Mouse (Mus musculus) hindbrain, embryonic 16.5 days (tissue): ENCODE results near the gene Olfr1031. TPM values are rescaled to one million over a fixed set of nuclear protein-coding genes. Genes with fewer than 3 reads are reported as not detected.
"Not testable (repeated sequence)": the region's sequence is repeated elsewhere in the genome, so short reads cannot be mapped to it uniquely, and the experiment has no call there.

ENCODE experiments used
- ATAC-seq: fragments of 200-750 bp; cut with Nextera tagmentation; 2 replicates; pipeline ENCODE4 v1.8.0; 2017; ENCODE audit warnings: moderate TSS enrichment, moderate library complexity
- H3K27ac ChIP-seq: fragments of 300-500 bp; sonication (generic); 2 replicates; pipeline ENCODE4 v1.5.1; 2014; ENCODE audit warnings: low read depth, mild to moderate bottlenecking, control low read depth, low read length, moderate library complexity
- H3K27me3 ChIP-seq: fragments of 300-500 bp; sonication (generic); replicated peaks from 2 replicates; pipeline ENCODE4 v1.6.1; 2014; ENCODE audit warnings: low read length; ENCODE audit not compliant: control insufficient read depth, insufficient read depth
- H3K36me3 ChIP-seq: fragments of 300-500 bp; sonication (generic); 2 replicates; pipeline ENCODE4 v1.6.1; 2014; ENCODE audit warnings: mild to moderate bottlenecking, low read length, moderate library complexity, mixed read lengths; ENCODE audit not compliant: control insufficient read depth, insufficient read depth
- H3K4me1 ChIP-seq: fragments of 300-500 bp; sonication (generic); 2 replicates; pipeline ENCODE4 v1.6.1; 2014; ENCODE audit warnings: low read depth, low read length; ENCODE audit not compliant: control insufficient read depth, insufficient read depth
- H3K4me2 ChIP-seq: fragments of 300-500 bp; sonication (generic); 2 replicates; pipeline ENCODE4 v1.6.1; 2014; ENCODE audit warnings: mild to moderate bottlenecking, low read length, control low read depth, moderate library complexity
- H3K4me3 ChIP-seq: fragments of 300-500 bp; sonication (generic); 2 replicates; pipeline ENCODE4 v1.5.1; 2014; ENCODE audit warnings: mild to moderate bottlenecking, low read length, control low read depth, moderate library complexity
- H3K9ac ChIP-seq: fragments of 300-500 bp; sonication (generic); 2 replicates; pipeline ENCODE4 v1.6.1; 2014; ENCODE audit warnings: low read depth, mild to moderate bottlenecking, control low read depth, low read length, moderate library complexity
- H3K9me3 ChIP-seq: fragments of 300-500 bp; sonication (generic); 2 replicates; pipeline ENCODE4 v1.6.1; 2014; ENCODE audit warnings: mild to moderate bottlenecking, low read length, moderate library complexity; ENCODE audit not compliant: control insufficient read depth
- WGBS: fragments of 180-500 bp; shearing (Covaris S2); extraction: QIAGEN DNeasy Blood & Tissue Kit; methylation state at CpG from one replicate; pipeline ENCODE4 v1.1.7; 2014; 5-methylcytosine and 5-hydroxymethylcytosine counted together
- polyA plus RNA-seq: library from polyadenylated mRNA; unstranded; fragments of >200 nt; fragmentation: Nextera tagmentation; extraction: Ambion mirVana; gene quantifications from 2 replicates; pipeline ENCODE4 v1.2.1, GENCODE M21; 2015

Gene Olfr1031
- not detected in 2 replicates for polyA plus RNA-seq

DNA sequence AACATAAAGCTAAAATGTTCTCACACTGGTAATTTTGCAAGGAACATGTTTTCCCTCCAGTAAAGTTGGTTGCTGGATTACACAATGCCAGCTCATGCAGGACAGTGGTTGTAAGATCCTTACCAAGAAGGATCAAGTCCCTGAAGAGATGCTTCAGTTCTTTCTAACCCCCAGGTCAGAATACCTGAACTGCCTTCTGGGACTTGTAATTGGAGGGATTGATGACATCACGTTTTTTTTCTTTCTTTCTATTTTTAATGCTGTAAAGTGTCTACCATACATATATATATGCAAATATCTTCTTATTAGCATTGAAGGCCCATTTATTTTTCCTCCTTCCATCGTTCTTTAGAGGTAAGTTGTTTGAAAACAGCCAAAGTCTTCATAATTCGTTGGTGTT is at the start of gene Olfr1031:
Olfr1031 (plus strand) TSS at position 301 of the 400 bp plus-strand sequence.
- Histone ChIP-seq H3K4me2 (no peak within 1 kb of the TSS), H3K4me3 (no peak within 1 kb of the TSS), H3K27me3 (no peaks in the 10 kb centered on the region), H3K36me3 (no peaks in the 10 kb centered on the region), H3K9ac (no peak within 1 kb of the TSS), H3K4me1 (no peaks in the 10 kb centered on the region), H3K9me3 (no peaks in the 10 kb centered on the region), H3K27ac (no peak within 1 kb of the TSS)
- WGBS, result 64% methylated on average over 3 of the region's 3 CpGs
- no peak for ATAC-seq

DNA sequence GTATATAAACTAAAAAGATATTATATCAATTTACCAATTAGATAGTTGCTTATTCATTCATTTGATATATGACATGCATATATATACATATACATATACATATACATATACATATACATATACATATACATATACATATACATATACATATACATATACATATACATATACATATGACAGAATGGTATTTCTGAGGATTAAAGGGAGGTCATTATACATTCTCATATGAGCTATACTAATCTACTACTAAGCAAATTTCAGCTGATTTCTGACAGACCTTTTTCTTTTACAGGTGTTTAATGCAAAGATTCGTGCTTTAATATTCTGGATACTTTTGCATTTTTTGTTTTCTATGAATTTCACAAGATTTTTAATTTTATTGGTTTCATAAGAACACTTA is 40.0 kb upstream of the Olfr1031 start, which contains the start of gene Olfr1028:
Olfr1028 (plus strand) TSS at position 301 of the 400 bp plus-strand sequence.
- ATAC-seq, result no peak
- Histone ChIP-seq H3K36me3 (no peaks in the 10 kb centered on the region), H3K4me1 (no peaks in the 10 kb centered on the region), H3K27ac (no peak within 1 kb of the TSS), H3K9me3 (no peaks in the 10 kb centered on the region), H3K27me3 (no peaks in the 10 kb centered on the region), H3K9ac (no peak within 1 kb of the TSS), H3K4me2 (no peak within 1 kb of the TSS), H3K4me3 (no peak within 1 kb of the TSS)
- WGBS, result 78% methylated on average over 1 of the region's 1 CpGs

DNA sequence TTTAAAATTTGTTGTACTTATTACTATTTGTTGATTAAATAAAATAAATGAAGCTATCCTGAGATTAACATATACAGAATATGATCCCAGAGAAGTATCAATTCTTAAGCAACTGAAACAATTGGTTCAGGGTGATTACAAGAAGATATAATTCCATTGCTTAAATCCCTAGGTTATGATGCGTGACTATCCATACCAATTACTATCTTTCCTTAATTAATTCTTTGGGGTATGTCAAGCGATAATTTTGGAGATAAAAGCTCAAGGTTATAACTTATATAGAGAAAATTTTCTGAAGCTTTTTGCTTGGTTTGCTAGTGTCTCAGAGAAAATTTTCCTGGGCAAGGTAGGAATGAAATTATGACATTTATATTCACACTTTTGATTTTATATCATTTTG is 16.5 kb upstream of the Olfr1031 start, which contains the start of gene Olfr1029:
Olfr1029 (plus strand) TSS at position 301 of the 400 bp plus-strand sequence.
- Histone ChIP-seq H3K4me1 (no peaks in the 10 kb centered on the region), H3K9ac (no peak within 1 kb of the TSS), H3K9me3 (no peaks in the 10 kb centered on the region), H3K27me3 (no peaks in the 10 kb centered on the region), H3K36me3 (no peaks in the 10 kb centered on the region), H3K4me3 (no peak within 1 kb of the TSS), H3K4me2 (no peak within 1 kb of the TSS), H3K27ac (no peak within 1 kb of the TSS)
- no peak for ATAC-seq
- 87% methylated on average over 2 of the region's 2 CpGs for WGBS

- Histone ChIP-seq H3K9me3 (no peaks in the 10 kb centered on the region), H3K4me3 (no peak within 1 kb of the TSS), H3K4me2 (no peak within 1 kb of the TSS), H3K27me3 (no peaks in the 10 kb centered on the region), H3K4me1 (no peaks in the 10 kb centered on the region), H3K9ac (no peak within 1 kb of the TSS), H3K36me3 (no peaks in the 10 kb centered on the region), H3K27ac (no peak within 1 kb of the TSS)
- ATAC-seq, result no peak
- 76% methylated on average over 1 of the region's 1 CpGs for WGBS
Measured at GRCm38 (mm10) chr2:85978976-85979375, 11.1 kb upstream of the Olfr1031 start, which contains the start of gene Olfr1030. TSS of gene Olfr1030 (plus strand) at chr2:85979276.

DNA sequence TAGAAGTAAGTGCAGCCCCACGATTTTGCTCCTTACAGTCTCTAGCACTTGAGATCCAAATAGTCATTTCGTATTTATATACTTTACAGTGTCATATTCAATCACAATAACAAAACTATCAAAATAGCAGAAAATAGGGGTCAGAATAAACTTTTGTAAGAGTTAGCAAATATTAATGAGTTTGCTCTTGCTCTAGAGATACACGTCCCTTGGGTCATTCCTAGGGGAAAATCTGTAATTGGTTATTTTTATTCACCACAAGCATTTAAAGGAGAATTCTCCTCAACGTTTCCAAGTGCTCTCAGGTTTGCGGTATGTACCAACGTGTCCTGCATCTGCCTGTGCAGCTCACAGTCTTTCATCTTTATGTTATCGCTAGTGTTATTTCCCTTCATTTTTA is 15.1 kb downstream of the Olfr1031 start, which contains the start of gene Olfr1032:
Olfr1032 (plus strand) TSS at position 301 of the 400 bp plus-strand sequence.
- no peak for ATAC-seq

DNA sequence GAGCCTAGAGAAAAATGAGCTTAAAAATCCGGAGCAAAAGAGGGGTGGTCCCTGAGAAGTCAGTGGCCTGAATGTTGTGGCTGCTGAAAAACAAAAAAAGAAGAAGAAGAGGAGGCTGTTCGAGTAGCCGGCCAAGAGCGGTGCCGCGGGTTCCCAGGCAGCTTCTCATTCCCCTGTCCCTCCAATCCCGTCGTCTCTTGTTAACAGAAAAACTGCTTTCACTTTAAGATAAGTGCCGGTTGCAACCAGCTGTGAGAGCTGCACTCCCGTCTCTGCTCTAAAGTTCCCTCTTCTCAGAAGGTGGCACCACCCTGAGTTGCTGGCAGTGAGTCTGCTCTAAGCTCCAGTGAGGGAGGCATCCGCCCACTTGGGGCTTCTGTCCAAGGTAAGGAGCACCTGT is 30.3 kb downstream of the Olfr1031 start, which contains the start of gene Olfr1033:
Olfr1033 (plus strand) TSS at position 228 of the 400 bp plus-strand sequence.
- H3K4me3 ChIP-seq, result peak within 1 kb of the TSS; percentile 42

More for the DNA sequence above, 15.1 kb downstream of the Olfr1031 start, which contains the start of gene Olfr1032:
- Histone ChIP-seq H3K27me3 (no peaks in the 10 kb centered on the region), H3K9me3 (no peaks in the 10 kb centered on the region), H3K36me3 (no peaks in the 10 kb centered on the region), H3K9ac (no peak within 1 kb of the TSS), H3K4me1 (no peaks in the 10 kb centered on the region), H3K4me3 (no peak within 1 kb of the TSS), H3K4me2 (no peak within 1 kb of the TSS), H3K27ac (no peak within 1 kb of the TSS)
- 88% methylated on average over 7 of the region's 7 CpGs for WGBS

DNA sequence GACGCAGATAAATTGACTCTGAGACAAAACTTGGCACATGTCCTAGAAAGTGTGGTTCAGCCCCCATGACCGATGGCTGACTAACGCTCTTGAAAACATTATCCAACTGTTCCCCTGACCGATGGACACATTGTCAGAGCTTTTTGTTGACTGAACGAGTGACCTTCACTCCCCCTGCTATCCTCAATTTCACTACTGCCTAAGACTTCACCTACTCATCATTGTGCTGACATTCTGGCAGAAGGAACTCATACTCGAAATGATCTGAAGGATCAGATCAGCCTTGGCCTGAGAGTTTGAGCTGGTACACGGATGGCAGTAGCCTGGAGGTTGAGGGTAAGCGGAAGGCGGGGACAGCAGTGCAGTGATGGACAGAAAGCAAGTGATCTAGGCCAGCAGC is 31.4 kb downstream of the Olfr1031 start:
- H3K4me2 ChIP-seq, H3K36me3 ChIP-seq, H3K27me3 ChIP-seq, ATAC-seq, H3K4me1 ChIP-seq, H3K27ac ChIP-seq, H3K9me3 ChIP-seq, H3K4me3 ChIP-seq, H3K9ac ChIP-seq: not testable (repeated sequence)
- 58% methylated on average over 3 of the region's 9 CpGs for WGBS

More for the DNA sequence above, 30.3 kb downstream of the Olfr1031 start, which contains the start of gene Olfr1033:
- not testable (repeated sequence) for H3K4me1 ChIP-seq, H3K9me3 ChIP-seq, H3K27ac ChIP-seq, H3K27me3 ChIP-seq, ATAC-seq, H3K36me3 ChIP-seq
- 7% methylated on average over 10 of the region's 11 CpGs for WGBS
- Histone ChIP-seq H3K4me2 (peak within 1 kb of the TSS; percentile 55), H3K9ac (peak within 1 kb of the TSS; percentile 56)

Other genes starting within 250 kb of the Olfr1031 start
- gene Olfr1012, start 227.5 kb upstream of the Olfr1031 start, polyA plus RNA-seq, result not detected in 2 replicates
- gene Olfr1013, start 223.2 kb upstream of the Olfr1031 start, polyA plus RNA-seq, result not detected in 2 replicates
- not detected in 2 replicates for gene Olfr1014, start 217.6 kb upstream of the Olfr1031 start, polyA plus RNA-seq
- gene Olfr1015, start 208.3 kb upstream of the Olfr1031 start, polyA plus RNA-seq, result not detected in 2 replicates
- not detected in 2 replicates for gene Olfr1016, start 187.8 kb upstream of the Olfr1031 start, polyA plus RNA-seq
- not detected in 2 replicates for gene Olfr1018, start 171.8 kb upstream of the Olfr1031 start, polyA plus RNA-seq
- gene Olfr1019, start 144.8 kb upstream of the Olfr1031 start, polyA plus RNA-seq, result not detected in 2 replicates
- gene Olfr1020, start 143.3 kb upstream of the Olfr1031 start, polyA plus RNA-seq, result not detected in 2 replicates
- not detected in 2 replicates for gene Olfr1022, start 121.7 kb upstream of the Olfr1031 start, polyA plus RNA-seq
- gene Olfr1023, start 104.7 kb upstream of the Olfr1031 start, polyA plus RNA-seq, result not detected in 2 replicates
- gene Olfr1024, start 85.3 kb upstream of the Olfr1031 start, polyA plus RNA-seq, result not detected in 2 replicates
- gene Olfr1025-ps1, start 75.1 kb upstream of the Olfr1031 start, polyA plus RNA-seq, result not detected in 2 replicates
- not detected in 2 replicates for gene Olfr1026, start 68.7 kb upstream of the Olfr1031 start, polyA plus RNA-seq
- not detected in 2 replicates for gene Olfr1028, start 39.9 kb upstream of the Olfr1031 start, polyA plus RNA-seq
- gene Olfr1029, start 16.4 kb upstream of the Olfr1031 start, polyA plus RNA-seq, result not detected in 2 replicates
- gene Olfr1030, start 11.0 kb upstream of the Olfr1031 start, polyA plus RNA-seq, result not detected in 2 replicates
- not detected in 2 replicates for gene Olfr1032, start 15.2 kb downstream of the Olfr1031 start, polyA plus RNA-seq
- gene Olfr1033, start 30.3 kb downstream of the Olfr1031 start, polyA plus RNA-seq, result 0.69 TPM in 2 replicates
- not detected in 2 replicates for gene Olfr1034, start 55.6 kb downstream of the Olfr1031 start, polyA plus RNA-seq
- not detected in 2 replicates for gene Olfr1036, start 83.7 kb downstream of the Olfr1031 start, polyA plus RNA-seq
- gene Olfr1037, start 97.1 kb downstream of the Olfr1031 start, polyA plus RNA-seq, result not detected in 2 replicates
- not detected in 2 replicates for gene Olfr1039, start 145.6 kb downstream of the Olfr1031 start, polyA plus RNA-seq
- gene Olfr1040, start 156.4 kb downstream of the Olfr1031 start, polyA plus RNA-seq, result not detected in 2 replicates
- not detected in 2 replicates for gene Olfr1042, start 171.5 kb downstream of the Olfr1031 start, polyA plus RNA-seq
- not detected in 2 replicates for gene Olfr1043, start 177.2 kb downstream of the Olfr1031 start, polyA plus RNA-seq
- gene Olfr1044, start 187.5 kb downstream of the Olfr1031 start, polyA plus RNA-seq, result not detected in 2 replicates
- not detected in 2 replicates for gene Olfr52, start 195.4 kb downstream of the Olfr1031 start, polyA plus RNA-seq
- not detected in 2 replicates for gene Olfr1045, start 212.7 kb downstream of the Olfr1031 start, polyA plus RNA-seq
- not detected in 2 replicates for gene Olfr1046, start 229.0 kb downstream of the Olfr1031 start, polyA plus RNA-seq
- not detected in 2 replicates for gene Olfr1047, start 241.1 kb downstream of the Olfr1031 start, polyA plus RNA-seq
- not detected in 2 replicates for gene Olfr1048, start 250.0 kb downstream of the Olfr1031 start, polyA plus RNA-seq